Mouse (Mus musculus): ENCODE results near the gene Scn8a. TPM values are rescaled to one million over a fixed set of nuclear protein-coding genes. Genes with fewer than 3 reads are reported as not detected.

Gene Scn8a
- polyA plus RNA-seq, 1 experiment from 2014 or later, result 9.0 TPM

DNA sequence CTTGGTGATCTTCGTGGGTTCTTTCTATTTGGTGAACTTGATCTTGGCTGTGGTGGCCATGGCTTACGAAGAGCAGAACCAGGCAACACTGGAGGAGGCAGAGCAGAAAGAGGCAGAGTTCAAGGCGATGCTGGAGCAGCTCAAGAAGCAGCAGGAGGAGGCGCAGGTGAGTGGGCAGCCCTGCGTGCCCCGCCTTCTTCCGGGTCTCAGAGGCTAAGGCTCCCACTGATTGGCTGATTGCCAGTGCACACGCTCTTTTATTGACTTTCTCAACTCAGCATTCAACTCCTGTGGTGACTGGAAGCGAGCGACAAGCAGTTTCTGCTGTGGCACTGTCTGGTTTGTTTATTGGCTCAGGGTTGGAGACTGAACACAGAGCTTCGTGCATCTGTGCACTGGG is 103.1 kb downstream of the Scn8a start:
- WGBS, result 34% methylated on average over 11 of the region's 11 CpGs
- H3K4me1 ChIP-seq, result peaks cover 20% of the 10 kb centered on the region
- no peaks in the 10 kb centered on the region for H3K27me3 ChIP-seq (ENCODE audit: poor library complexity, severe bottlenecking)
- DNase-seq (ENCODE audit: extremely low spot score, low spot score), result no peak
- H3K9me3 ChIP-seq, result no peaks in the 10 kb centered on the region
- peaks cover 9% of the 10 kb centered on the region for H3K36me3 ChIP-seq (replicated peaks)
- no peak overlapping the region for H3K4me3 ChIP-seq
- H3K27ac ChIP-seq, result no peak overlapping the region

GRCm38 (mm10) chr15:100974679-100975078 is 105.0 kb downstream of the Scn8a start:
- H3K27ac ChIP-seq, result no peak overlapping the region
- 91% methylated on average over 1 of the region's 1 CpGs for WGBS

GRCm38 (mm10) chr15:100983427-100984153 is 113.9 kb downstream of the Scn8a start:
- Histone ChIP-seq H3K9me3 (no peaks in the 10 kb centered on the region), H3K4me1 (peaks cover 22% of the 10 kb centered on the region), H3K27me3 (ENCODE audit: poor library complexity, severe bottlenecking) (peaks cover 29% of the 10 kb centered on the region), H3K27ac (peak overlapping the region; percentile 83), H3K4me3 (peak overlapping the region; percentile 67), H3K36me3 (replicated peaks) (no peaks in the 10 kb centered on the region)
- peak; percentile 72 for DNase-seq (ENCODE audit: extremely low spot score, low spot score)
- WGBS, result under 1% methylated on average over 46 of the region's 46 CpGs

More at GRCm38 (mm10) chr15:100974679-100975078, 105.0 kb downstream of the Scn8a start:
- H3K4me1 ChIP-seq, result peaks cover 12% of the 10 kb centered on the region
- no peak overlapping the region for H3K4me3 ChIP-seq
- H3K9me3 ChIP-seq, result no peaks in the 10 kb centered on the region
- no peaks in the 10 kb centered on the region for H3K27me3 ChIP-seq (ENCODE audit: poor library complexity, severe bottlenecking)
- peaks cover 9% of the 10 kb centered on the region for H3K36me3 ChIP-seq (replicated peaks)
- DNase-seq (ENCODE audit: extremely low spot score, low spot score), result no peak

DNA sequence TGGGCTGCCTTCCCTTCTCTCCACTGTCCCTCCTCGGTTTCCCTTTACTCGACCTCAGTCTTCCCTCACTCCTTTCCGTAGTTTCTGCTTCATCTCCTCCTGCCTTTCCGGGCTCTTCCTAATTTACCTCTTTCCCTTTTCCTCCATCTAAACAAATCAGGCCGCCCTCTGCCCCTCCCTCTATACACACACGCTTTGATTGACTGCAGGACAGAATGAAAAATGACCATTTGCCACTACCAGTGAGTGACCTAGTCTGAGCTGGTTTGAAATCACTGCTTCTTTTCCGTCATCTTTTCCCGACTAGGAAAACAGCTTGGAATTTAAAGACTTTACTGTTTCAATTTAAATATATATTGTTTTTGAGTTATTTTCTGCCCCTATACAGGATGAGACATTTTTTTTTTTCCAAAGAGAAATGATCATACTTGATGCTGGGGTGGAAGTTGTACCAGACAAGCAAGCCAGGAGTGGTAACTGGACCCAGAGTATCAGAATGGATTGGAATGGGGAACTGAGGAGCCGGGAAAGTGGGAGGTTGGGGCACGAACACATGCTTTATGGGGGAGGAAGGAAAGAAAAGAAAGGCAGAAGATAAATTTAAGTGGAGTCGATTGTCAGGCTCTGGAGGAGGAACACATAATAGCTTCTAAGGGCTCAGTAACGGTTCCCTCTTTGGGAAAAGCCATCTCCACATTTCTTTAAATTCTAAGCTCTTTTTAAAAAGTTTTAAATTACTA is 114.7 kb downstream of the Scn8a start:
- Histone ChIP-seq H3K27me3 (ENCODE audit: poor library complexity, severe bottlenecking) (peaks cover 29% of the 10 kb centered on the region), H3K4me3 (peak overlapping the region; percentile 67), H3K36me3 (replicated peaks) (no peaks in the 10 kb centered on the region), H3K9me3 (no peaks in the 10 kb centered on the region), H3K27ac (peak overlapping the region; percentile 83), H3K4me1 (peaks cover 22% of the 10 kb centered on the region)
- DNase-seq (ENCODE audit: extremely low spot score, low spot score), result no peak
- 25% methylated on average over 12 of the region's 12 CpGs for WGBS

DNA sequence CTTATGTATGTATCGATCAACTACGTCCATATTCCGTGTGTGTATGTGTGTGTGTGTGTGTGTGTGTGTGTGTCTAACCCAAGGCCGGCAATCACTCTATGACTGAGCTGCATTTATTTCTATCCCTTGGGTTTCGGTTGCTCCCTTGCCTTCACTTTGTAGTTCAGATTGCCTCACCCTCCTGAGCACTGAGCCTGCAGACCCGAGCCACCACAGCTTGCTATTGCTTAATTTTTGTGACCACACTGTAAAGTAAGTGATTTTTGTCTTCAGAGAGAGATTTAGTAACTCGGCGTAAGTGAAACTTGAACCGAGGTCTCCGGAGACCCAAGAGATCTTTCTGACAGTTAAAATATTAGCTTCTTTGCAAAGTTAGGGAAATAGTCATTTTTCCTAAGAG is 116.8 kb downstream of the Scn8a start:
- WGBS, result 90% methylated on average over 10 of the region's 10 CpGs
- no peak overlapping the region for H3K27ac ChIP-seq
- H3K4me3 ChIP-seq, result no peak overlapping the region
- H3K9me3 ChIP-seq, result no peaks in the 10 kb centered on the region
- no peaks in the 10 kb centered on the region for H3K36me3 ChIP-seq (replicated peaks)
- peaks cover 22% of the 10 kb centered on the region for H3K4me1 ChIP-seq
- peaks cover 26% of the 10 kb centered on the region for H3K27me3 ChIP-seq (ENCODE audit: poor library complexity, severe bottlenecking)
- DNase-seq (ENCODE audit: extremely low spot score, low spot score), result no peak

DNA sequence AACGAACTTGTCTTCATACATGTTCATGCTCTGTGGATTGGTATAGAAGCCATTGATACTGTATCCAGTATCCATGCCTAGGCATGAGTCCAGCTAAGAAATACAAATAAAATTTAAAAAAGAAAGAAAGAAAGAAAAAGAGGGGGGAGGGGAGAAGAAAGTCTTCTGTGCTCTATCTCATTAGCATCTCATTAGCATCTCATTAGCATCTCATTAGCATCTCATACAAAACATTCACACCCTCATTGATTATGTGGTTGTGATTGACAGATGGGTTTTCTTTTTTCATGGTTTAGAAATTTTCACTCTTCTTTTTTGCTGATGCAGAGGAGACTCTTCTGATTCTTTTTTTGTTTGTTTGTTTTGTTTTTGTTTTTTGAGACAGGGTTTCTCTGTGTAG is 117.4 kb downstream of the Scn8a start:
- Histone ChIP-seq H3K27me3 (ENCODE audit: poor library complexity, severe bottlenecking) (peaks cover 26% of the 10 kb centered on the region), H3K4me3 (no peak overlapping the region), H3K36me3 (replicated peaks) (no peaks in the 10 kb centered on the region), H3K9me3 (no peaks in the 10 kb centered on the region), H3K4me1 (peaks cover 22% of the 10 kb centered on the region), H3K27ac (no peak overlapping the region)
- no peak for DNase-seq (ENCODE audit: extremely low spot score, low spot score)
- WGBS, result 93% methylated on average over 1 of the region's 1 CpGs

- WGBS, result 96% methylated on average over 10 of the region's 10 CpGs
- H3K9me3 ChIP-seq, result no peaks in the 10 kb centered on the region
- peaks cover 6% of the 10 kb centered on the region for H3K27me3 ChIP-seq (ENCODE audit: poor library complexity, severe bottlenecking)
- no peaks in the 10 kb centered on the region for H3K36me3 ChIP-seq (replicated peaks)
- no peak overlapping the region for H3K4me3 ChIP-seq
- no peak for DNase-seq (ENCODE audit: extremely low spot score, low spot score)
- H3K27ac ChIP-seq, result no peak overlapping the region
- H3K4me1 ChIP-seq, result no peaks in the 10 kb centered on the region; the same call in 1 of the 2 replicates
These were observed 120.6 kb downstream of the Scn8a start for GRCm38 (mm10) chr15:100990283-100990682.

DNA sequence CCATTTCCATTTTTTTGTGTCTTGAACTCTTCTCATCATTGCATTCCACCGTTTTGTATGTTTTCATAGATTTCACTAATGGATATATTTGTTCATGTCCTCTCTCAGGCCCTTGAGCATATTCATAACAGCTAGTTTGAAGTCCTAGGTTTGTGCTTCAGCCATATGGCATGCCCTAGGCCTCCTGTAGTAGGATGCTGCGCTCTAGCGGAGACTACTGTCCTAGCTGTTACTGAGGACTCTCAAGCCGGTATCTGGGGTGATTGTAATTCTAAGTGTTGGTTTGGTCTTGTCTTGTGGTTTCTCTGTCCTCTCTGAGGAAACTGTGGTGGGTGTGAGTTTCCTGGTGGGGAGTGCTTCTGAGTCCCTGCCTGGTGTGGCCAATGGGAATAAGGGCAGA is 127.4 kb downstream of the Scn8a start:
- Histone ChIP-seq H3K4me3 (no peak overlapping the region), H3K9me3 (no peaks in the 10 kb centered on the region), H3K36me3 (replicated peaks) (no peaks in the 10 kb centered on the region), H3K27me3 (ENCODE audit: poor library complexity, severe bottlenecking) (no peaks in the 10 kb centered on the region), H3K4me1 (no peaks in the 10 kb centered on the region), H3K27ac (no peak overlapping the region)
- peak; percentile 38 for DNase-seq (ENCODE audit: extremely low spot score, low spot score)
- WGBS, result 19% methylated on average over 4 of the region's 4 CpGs

DNA sequence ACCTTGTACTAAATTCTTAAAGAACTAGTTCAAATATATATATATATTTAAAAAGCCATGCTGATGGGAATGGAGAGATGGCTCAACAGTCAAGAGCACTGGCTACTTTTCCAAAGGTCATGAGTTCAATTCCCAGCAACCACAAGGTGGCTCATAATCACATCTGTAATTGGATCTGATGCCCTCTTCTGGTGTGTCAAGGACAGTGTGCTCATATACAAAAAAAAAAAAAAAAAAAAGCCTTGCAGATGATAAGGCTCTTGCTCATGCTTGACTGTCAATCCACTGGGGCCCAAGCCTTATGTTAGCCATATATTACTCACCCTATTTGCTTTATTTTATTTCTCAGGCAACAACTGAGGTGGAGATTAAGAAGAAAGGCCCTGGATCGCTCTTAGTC is 132.0 kb downstream of the Scn8a start:
- Histone ChIP-seq H3K27ac (no peak overlapping the region), H3K27me3 (ENCODE audit: poor library complexity, severe bottlenecking) (peaks cover 10% of the 10 kb centered on the region; the same call in 1 of the 2 replicates), H3K9me3 (no peaks in the 10 kb centered on the region), H3K4me3 (no peak overlapping the region), H3K4me1 (peaks cover 8% of the 10 kb centered on the region), H3K36me3 (replicated peaks) (no peaks in the 10 kb centered on the region)
- 92% methylated on average over 1 of the region's 1 CpGs for WGBS
- no peak for DNase-seq (ENCODE audit: extremely low spot score, low spot score)

DNA sequence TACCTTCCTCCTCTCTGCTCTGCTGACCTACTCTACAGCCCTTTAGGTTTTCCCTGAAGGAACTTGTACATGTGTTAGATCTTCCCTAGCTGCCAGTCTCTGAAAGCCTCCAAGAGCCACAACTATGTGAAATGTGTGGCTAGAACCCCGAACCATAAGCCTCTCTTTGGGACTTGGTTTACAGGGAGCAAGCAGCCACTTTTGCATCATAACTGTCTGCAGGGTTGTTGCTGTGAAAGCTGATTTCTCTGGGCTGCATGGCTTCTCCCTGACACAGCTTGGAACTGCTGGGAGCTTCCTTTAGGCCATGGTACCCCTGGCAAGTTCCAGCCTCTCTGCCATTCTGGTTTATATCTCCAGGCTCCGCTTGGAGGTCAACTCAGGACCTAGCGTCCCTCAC is 132.8 kb downstream of the Scn8a start:
- WGBS, result 92% methylated on average over 3 of the region's 3 CpGs
- Histone ChIP-seq H3K27me3 (ENCODE audit: poor library complexity, severe bottlenecking) (peaks cover 16% of the 10 kb centered on the region), H3K27ac (no peak overlapping the region), H3K36me3 (replicated peaks) (no peaks in the 10 kb centered on the region), H3K4me1 (peaks cover 16% of the 10 kb centered on the region), H3K9me3 (no peaks in the 10 kb centered on the region), H3K4me3 (no peak overlapping the region)
- DNase-seq (ENCODE audit: extremely low spot score, low spot score), result no peak

DNA sequence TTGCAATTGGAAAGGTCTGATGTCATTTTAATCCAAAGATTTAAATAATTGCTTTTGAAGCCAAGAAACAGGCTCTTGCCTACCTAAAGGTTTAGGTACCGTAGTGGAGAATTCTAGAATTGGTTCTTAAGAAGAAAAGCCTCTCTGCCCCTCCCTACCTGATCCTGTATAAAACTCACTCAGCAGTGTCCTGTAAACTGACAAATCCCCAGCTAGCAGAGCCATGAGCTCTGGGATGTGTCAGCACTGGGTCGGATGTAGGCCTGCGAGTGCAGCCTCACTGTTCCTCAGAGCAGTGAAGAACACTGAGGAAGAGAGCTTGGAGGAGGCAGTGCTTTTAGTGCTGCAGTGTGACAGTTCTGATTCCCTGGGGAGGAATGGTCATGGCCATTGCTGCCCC is 134.9 kb downstream of the Scn8a start:
- H3K4me3 ChIP-seq, result no peak overlapping the region
- no peak overlapping the region for H3K27ac ChIP-seq
- H3K27me3 ChIP-seq (ENCODE audit: poor library complexity, severe bottlenecking), result peaks cover 21% of the 10 kb centered on the region
- 73% methylated on average over 3 of the region's 3 CpGs for WGBS
- DNase-seq (ENCODE audit: extremely low spot score, low spot score), result no peak
- H3K36me3 ChIP-seq (replicated peaks), result no peaks in the 10 kb centered on the region
- H3K4me1 ChIP-seq, result peaks cover 16% of the 10 kb centered on the region
- H3K9me3 ChIP-seq, result no peaks in the 10 kb centered on the region

DNA sequence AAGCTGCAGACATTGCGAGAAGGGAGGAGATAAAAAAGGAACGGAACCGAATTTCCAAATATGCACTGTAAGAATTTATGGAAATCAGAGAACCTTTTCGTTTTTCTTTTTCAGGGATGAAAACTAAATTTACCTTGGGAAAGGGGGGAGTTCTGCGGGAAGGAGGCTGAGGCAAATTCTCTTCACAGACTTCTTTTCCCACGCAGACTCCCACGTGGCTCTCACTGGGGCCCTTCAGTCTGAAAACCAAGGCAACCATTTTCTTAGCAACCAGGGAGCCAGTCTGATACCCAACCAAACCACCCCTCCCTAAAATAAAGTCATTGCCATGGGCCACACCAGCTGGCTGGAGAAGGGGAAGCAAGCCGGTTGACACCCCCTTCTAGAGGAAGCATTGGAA is 136.1 kb downstream of the Scn8a start:
- 84% methylated on average over 8 of the region's 8 CpGs for WGBS
- H3K27ac ChIP-seq, result no peak overlapping the region
- DNase-seq (ENCODE audit: extremely low spot score, low spot score), result no peak
- peaks cover 16% of the 10 kb centered on the region for H3K4me1 ChIP-seq
- H3K36me3 ChIP-seq (replicated peaks), result no peaks in the 10 kb centered on the region
- H3K9me3 ChIP-seq, result no peaks in the 10 kb centered on the region
- no peak overlapping the region for H3K4me3 ChIP-seq
- peaks cover 21% of the 10 kb centered on the region for H3K27me3 ChIP-seq (ENCODE audit: poor library complexity, severe bottlenecking)
